Mouse (Mus musculus): ENCODE data around the gene Mindy4b-ps. TPM values are rescaled to one million over a fixed set of nuclear protein-coding genes. Genes with fewer than 3 reads are reported as not detected.
A peak's percentile ranks its signal among the peaks of the same experiment; 100 is the strongest.
"Not testable (repeated sequence)": the region's sequence is repeated elsewhere in the genome, so short reads cannot be mapped to it uniquely, and the experiment has no call there.

The Mindy4b-ps gene
- not detected in 2 replicates for polyA plus RNA-seq (2015; fragmentation: Nextera tagmentation; extraction: Ambion mirVana)

GRCm38 (mm10) chr3:58822211-58822610 is at the start of gene Mindy4b-ps:
Gene Mindy4b-ps (minus strand): TSS chr3:58822311.
- DNase-seq, result no peak
- Histone ChIP-seq H3K36me3 (replicated peaks; ENCODE audit: insufficient read depth, low read length) (no peaks in the 10 kb centered on the region), H3K9me3 (ENCODE audit: low read length) (no peaks in the 10 kb centered on the region), H3K4me1 (ENCODE audit: insufficient read depth) (no peaks in the 10 kb centered on the region), H3K4me3 (ENCODE audit: low read depth, low read length) (no peak within 1 kb of the TSS), H3K27me3 (ENCODE audit: insufficient read depth, low read length) (no peaks in the 10 kb centered on the region), H3K27ac (ENCODE audit: low read depth) (no peak within 1 kb of the TSS), H3K4me2 (ENCODE audit: low read depth, low read length) (no peak within 1 kb of the TSS), H3K9ac (replicated peaks) (no peak within 1 kb of the TSS)
- WGBS (ENCODE audit: insufficient replicate concordance), result 54% methylated on average over 4 of the region's 4 CpGs
- ATAC-seq, result no peak
- TF ChIP-seq CTCF (IDR thresholded peaks at IDR 0.05; ENCODE audit: low read depth) (no peak), EP300 (IDR thresholded peaks at IDR 0.05; ENCODE audit: low read depth) (no peak)

DNA sequence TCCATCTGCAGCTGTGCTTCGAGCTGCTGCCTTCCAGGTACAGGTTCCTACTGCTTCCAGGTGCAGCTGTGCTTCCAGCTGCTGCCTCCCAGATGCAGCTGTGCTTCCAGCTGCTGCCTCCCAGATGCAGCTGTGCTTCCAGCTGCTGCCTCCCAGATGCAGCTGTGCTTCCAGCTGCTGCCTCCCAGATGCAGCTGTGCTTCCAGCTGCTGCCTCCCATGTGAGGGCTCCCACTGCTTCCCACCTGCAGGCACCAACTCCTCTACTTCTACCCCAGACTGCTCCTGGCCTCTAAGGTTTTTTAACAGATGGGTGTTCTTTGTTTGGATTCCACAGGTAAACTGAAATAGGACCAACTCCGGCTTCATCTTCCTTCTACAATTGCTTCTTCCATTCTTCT is 49.8 kb upstream of the Mindy4b-ps start:
- not testable (repeated sequence) for ATAC-seq; H3K9ac ChIP-seq (replicated peaks); H3K36me3 ChIP-seq (replicated peaks; ENCODE audit: insufficient read depth, low read length); H3K4me2 ChIP-seq (ENCODE audit: low read depth, low read length); H3K4me3 ChIP-seq (ENCODE audit: low read depth, low read length); H3K27ac ChIP-seq (ENCODE audit: low read depth); DNase-seq; H3K27me3 ChIP-seq (ENCODE audit: insufficient read depth, low read length); H3K9me3 ChIP-seq (ENCODE audit: low read length); H3K4me1 ChIP-seq (ENCODE audit: insufficient read depth)
- 60% methylated on average over 2 of the region's 2 CpGs for WGBS (ENCODE audit: insufficient replicate concordance)

DNA sequence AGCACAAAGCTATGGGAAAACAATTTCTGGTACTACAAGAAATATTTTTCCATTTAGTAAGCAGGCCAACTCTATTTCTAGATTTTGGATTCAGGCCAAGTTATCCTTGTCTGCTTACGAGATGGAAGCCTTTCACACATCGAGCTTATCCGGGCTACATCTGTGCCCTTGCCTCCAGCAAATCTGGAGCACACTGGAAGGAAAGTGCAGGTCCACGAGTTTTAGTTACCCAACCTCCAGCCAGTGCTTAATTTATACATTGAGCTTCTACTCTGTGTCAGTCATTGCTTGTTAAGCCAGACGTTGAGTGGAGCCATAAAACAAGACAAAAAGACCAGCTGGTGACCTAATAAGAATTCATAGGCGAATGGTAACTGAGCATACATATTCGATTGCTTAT is 43.6 kb upstream of the Mindy4b-ps start:
- no peak overlapping the region for H3K4me3 ChIP-seq (ENCODE audit: low read depth, low read length)
- no peak overlapping the region for H3K9ac ChIP-seq (replicated peaks)
- WGBS (ENCODE audit: insufficient replicate concordance), result 63% methylated on average over 7 of the region's 7 CpGs
- H3K4me1 ChIP-seq (ENCODE audit: insufficient read depth), result no peaks in the 10 kb centered on the region
- no peak overlapping the region for H3K4me2 ChIP-seq (ENCODE audit: low read depth, low read length)
- ATAC-seq (no peak), DNase-seq (no peak)
- TF ChIP-seq EP300 (IDR thresholded peaks at IDR 0.05; ENCODE audit: low read depth) (no peak), CTCF (IDR thresholded peaks at IDR 0.05; ENCODE audit: low read depth) (no peak)
- H3K27me3 ChIP-seq (ENCODE audit: insufficient read depth, low read length), result no peaks in the 10 kb centered on the region
- H3K36me3 ChIP-seq (replicated peaks; ENCODE audit: insufficient read depth, low read length), result no peaks in the 10 kb centered on the region
- H3K9me3 ChIP-seq (ENCODE audit: low read length), result no peaks in the 10 kb centered on the region
- no peak overlapping the region for H3K27ac ChIP-seq (ENCODE audit: low read depth)

DNA sequence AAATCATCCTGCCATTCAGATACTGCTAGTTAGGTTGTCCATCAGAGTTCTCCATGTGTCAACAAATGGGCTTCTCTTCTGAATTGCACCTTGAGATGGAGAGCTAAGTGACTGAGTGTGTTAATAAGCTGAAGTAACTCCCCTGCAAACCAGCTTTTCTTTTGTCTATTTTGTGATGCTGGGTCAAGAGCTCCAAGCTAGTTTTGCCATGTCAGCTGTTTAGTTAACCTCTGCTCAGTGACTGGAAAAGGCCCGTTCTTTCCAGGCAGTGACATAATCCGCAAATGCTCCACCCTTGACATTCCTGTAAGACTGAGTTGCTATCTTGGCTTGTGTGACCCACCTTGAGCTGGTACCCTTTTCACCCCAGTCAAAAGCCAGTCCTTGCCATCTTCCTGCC is 40.9 kb upstream of the Mindy4b-ps start:
- no peak for TF ChIP-seq EP300 (IDR thresholded peaks at IDR 0.05; ENCODE audit: low read depth)
- TF ChIP-seq CTCF (IDR thresholded peaks at IDR 0.05; ENCODE audit: low read depth), result no peak
- Histone ChIP-seq H3K4me3 (ENCODE audit: low read depth, low read length) (no peak overlapping the region), H3K4me2 (ENCODE audit: low read depth, low read length) (no peak overlapping the region), H3K9ac (replicated peaks) (no peak overlapping the region), H3K4me1 (ENCODE audit: insufficient read depth) (no peaks in the 10 kb centered on the region), H3K27me3 (ENCODE audit: insufficient read depth, low read length) (no peaks in the 10 kb centered on the region), H3K9me3 (ENCODE audit: low read length) (no peaks in the 10 kb centered on the region), H3K36me3 (replicated peaks; ENCODE audit: insufficient read depth, low read length) (no peaks in the 10 kb centered on the region), H3K27ac (ENCODE audit: low read depth) (no peak overlapping the region)
- 70% methylated on average over 2 of the region's 2 CpGs for WGBS (ENCODE audit: insufficient replicate concordance)
- no peak for ATAC-seq
- DNase-seq, result no peak

DNA sequence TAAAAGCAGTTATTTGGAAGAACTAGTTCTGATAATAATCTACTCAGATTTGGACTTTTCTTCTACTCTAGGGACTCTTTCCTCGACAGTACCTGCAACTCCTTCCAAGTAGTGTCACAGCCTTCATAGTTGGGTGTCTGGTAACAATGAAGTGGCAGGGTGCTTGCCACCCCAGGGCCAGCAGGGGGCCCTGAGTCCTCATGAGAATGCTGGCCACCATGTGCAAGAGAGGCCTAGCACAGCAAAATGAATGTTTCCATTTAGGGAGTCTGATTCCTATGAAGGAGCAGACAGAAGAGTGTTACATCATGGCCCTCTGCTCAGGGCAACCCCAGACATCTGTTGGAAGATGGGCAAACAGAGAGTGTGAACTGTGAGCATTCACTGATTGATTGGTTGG is 21.3 kb upstream of the Mindy4b-ps start:
- H3K9me3 ChIP-seq (ENCODE audit: low read length), result no peaks in the 10 kb centered on the region
- DNase-seq, result peak; percentile 37

DNA sequence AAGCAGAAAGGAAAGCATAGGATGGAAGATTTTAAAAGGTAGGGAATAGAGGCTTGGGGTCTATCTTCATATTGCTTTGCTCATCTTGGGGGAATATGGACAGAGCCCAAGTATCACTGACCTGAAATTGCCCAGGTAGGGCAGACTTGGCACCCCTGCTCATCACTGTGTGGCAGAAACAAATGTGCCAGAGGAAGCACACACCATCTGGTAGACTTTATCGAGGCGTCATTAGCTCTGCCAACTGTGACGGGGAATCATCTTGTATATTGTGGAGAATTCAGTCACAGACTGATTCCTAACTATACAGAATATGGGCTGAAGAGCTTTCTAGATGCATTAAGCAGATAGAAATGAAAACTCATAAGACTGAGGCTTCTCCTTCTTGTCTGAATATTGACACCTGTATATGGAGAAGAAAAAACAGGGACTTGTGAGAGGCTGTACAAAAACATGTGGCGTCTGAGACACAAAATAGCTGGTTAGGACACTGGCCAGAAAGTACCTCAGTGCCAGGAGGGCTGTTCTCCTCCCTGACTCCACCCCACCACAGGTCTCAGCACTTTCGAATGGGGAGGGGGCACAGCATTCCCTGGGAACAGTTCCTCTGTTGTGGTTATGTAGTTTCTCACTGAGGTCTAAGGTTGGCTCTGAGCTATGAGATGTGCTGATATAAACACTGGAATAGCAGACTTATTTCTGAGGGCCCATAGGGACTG is 11.5 kb upstream of the Mindy4b-ps start:
- TF ChIP-seq CTCF (IDR thresholded peaks at IDR 0.05; ENCODE audit: low read depth) (no peak), EP300 (IDR thresholded peaks at IDR 0.05; ENCODE audit: low read depth) (no peak)
- Histone ChIP-seq H3K4me2 (ENCODE audit: low read depth, low read length) (no peak overlapping the region), H3K27me3 (ENCODE audit: insufficient read depth, low read length) (no peaks in the 10 kb centered on the region), H3K4me3 (ENCODE audit: low read depth, low read length) (no peak overlapping the region), H3K9ac (replicated peaks) (no peak overlapping the region), H3K9me3 (ENCODE audit: low read length) (no peaks in the 10 kb centered on the region), H3K36me3 (replicated peaks; ENCODE audit: insufficient read depth, low read length) (no peaks in the 10 kb centered on the region), H3K27ac (ENCODE audit: low read depth) (no peak overlapping the region), H3K4me1 (ENCODE audit: insufficient read depth) (no peaks in the 10 kb centered on the region)
- DNase-seq, result no peak
- WGBS (ENCODE audit: insufficient replicate concordance), result 74% methylated on average over 5 of the region's 5 CpGs
- ATAC-seq, result no peak

More for the DNA sequence above, 21.3 kb upstream of the Mindy4b-ps start:
- Histone ChIP-seq H3K27me3 (ENCODE audit: insufficient read depth, low read length) (no peaks in the 10 kb centered on the region), H3K9ac (replicated peaks) (no peak overlapping the region), H3K4me3 (ENCODE audit: low read depth, low read length) (no peak overlapping the region), H3K4me1 (ENCODE audit: insufficient read depth) (no peaks in the 10 kb centered on the region), H3K36me3 (replicated peaks; ENCODE audit: insufficient read depth, low read length) (no peaks in the 10 kb centered on the region), H3K27ac (ENCODE audit: low read depth) (no peak overlapping the region), H3K4me2 (ENCODE audit: low read depth, low read length) (no peak overlapping the region)
- TF ChIP-seq CTCF (IDR thresholded peaks at IDR 0.05; ENCODE audit: low read depth) (peak; percentile 64), EP300 (IDR thresholded peaks at IDR 0.05; ENCODE audit: low read depth) (no peak)
- peak; percentile 44; the same call in 1 of the 2 replicates for ATAC-seq
- 39% methylated on average over 1 of the region's 1 CpGs for WGBS (ENCODE audit: insufficient replicate concordance)

Data from liver, postnatal 0 days (tissue).